Mouse (Mus musculus) CH12F3 (cell line): ENCODE results near the gene Pdlim3.
"Not testable (repeated sequence)": the region's sequence is repeated elsewhere in the genome, so short reads cannot be mapped to it uniquely, and the experiment has no call there.

Experiments used
- in situ Hi-C: fragments of 300-500 bp; cut with MboI; formaldehyde crosslinking; loops from 2 replicates; pipeline ENCODE4 v1.14.3; 2020; ENCODE audit warnings: low sequenced_read_pairs

The Pdlim3 gene

GRCm38 (mm10) chr8:45885202-45885685 is at the start of gene Pdlim3:
Pdlim3 (plus strand) TSS chr8:45885461.
- in situ Hi-C loops: no loop called here

- in situ Hi-C loops: no loop called here
These were observed 42.0 kb upstream of the Pdlim3 start for GRCm38 (mm10) chr8:45843306-45843705.

GRCm38 (mm10) chr8:45844097-45844885 is 41.0 kb upstream of the Pdlim3 start:
- in situ Hi-C loops: no loop called here

GRCm38 (mm10) chr8:45844911-45845481 is 40.3 kb upstream of the Pdlim3 start:
- in situ Hi-C loops: no loop called here

- in situ Hi-C loops: no loop called here
These were observed 39.4 kb upstream of the Pdlim3 start for GRCm38 (mm10) chr8:45845906-45846305.

GRCm38 (mm10) chr8:45855118-45855517 is 30.1 kb upstream of the Pdlim3 start:
- in situ Hi-C loops: no loop called here

GRCm38 (mm10) chr8:45857734-45858133 is 27.5 kb upstream of the Pdlim3 start:
- in situ Hi-C loops: no loop called here

- in situ Hi-C loops: no loop called here
These were observed 26.9 kb upstream of the Pdlim3 start for GRCm38 (mm10) chr8:45858391-45858790.

GRCm38 (mm10) chr8:45871587-45871986 is 13.7 kb upstream of the Pdlim3 start:
- in situ Hi-C loops: not testable (repeated sequence)

- in situ Hi-C loops: no loop called here
These were observed 13.2 kb upstream of the Pdlim3 start for GRCm38 (mm10) chr8:45872077-45872476.

- in situ Hi-C loops: no loop called here
These were observed 10.2 kb upstream of the Pdlim3 start for GRCm38 (mm10) chr8:45874945-45875626.

GRCm38 (mm10) chr8:45876397-45876796 is 8.9 kb upstream of the Pdlim3 start:
- in situ Hi-C loops: no loop called here

GRCm38 (mm10) chr8:45877680-45878079 is 7.6 kb upstream of the Pdlim3 start:
- in situ Hi-C loops: no loop called here

- in situ Hi-C loops: no loop called here
These were observed 4.8 kb upstream of the Pdlim3 start for GRCm38 (mm10) chr8:45880457-45880856.

GRCm38 (mm10) chr8:45881726-45882125 is 3.5 kb upstream of the Pdlim3 start:
- in situ Hi-C loops: no loop called here

GRCm38 (mm10) chr8:45883793-45884192 is 1.5 kb upstream of the Pdlim3 start:
- in situ Hi-C loops: no loop called here

- in situ Hi-C loops: no loop called here
These were observed 709 bp upstream of the Pdlim3 start for GRCm38 (mm10) chr8:45884552-45884951.

GRCm38 (mm10) chr8:45885775-45886174 is 514 bp downstream of the Pdlim3 start:
- in situ Hi-C loops: no loop called here

GRCm38 (mm10) chr8:45889737-45890136 is 4.5 kb downstream of the Pdlim3 start:
- in situ Hi-C loops: no loop called here

- in situ Hi-C loops: no loop called here
These were observed 11.3 kb downstream of the Pdlim3 start for GRCm38 (mm10) chr8:45896590-45896989.

GRCm38 (mm10) chr8:45899783-45900182 is 14.5 kb downstream of the Pdlim3 start:
- in situ Hi-C loops: no loop called here

- in situ Hi-C loops: no loop called here
These were observed 16.4 kb downstream of the Pdlim3 start for GRCm38 (mm10) chr8:45901626-45902025.
